Mouse (Mus musculus): ENCODE results near the gene Ppp1r35. TPM values are rescaled to one million over a fixed set of nuclear protein-coding genes. Genes with fewer than 3 reads are reported as not detected.

Ppp1r35 gene
- polyA plus RNA-seq, 1 experiment from 2014 or later = 38.6 TPM

DNA sequence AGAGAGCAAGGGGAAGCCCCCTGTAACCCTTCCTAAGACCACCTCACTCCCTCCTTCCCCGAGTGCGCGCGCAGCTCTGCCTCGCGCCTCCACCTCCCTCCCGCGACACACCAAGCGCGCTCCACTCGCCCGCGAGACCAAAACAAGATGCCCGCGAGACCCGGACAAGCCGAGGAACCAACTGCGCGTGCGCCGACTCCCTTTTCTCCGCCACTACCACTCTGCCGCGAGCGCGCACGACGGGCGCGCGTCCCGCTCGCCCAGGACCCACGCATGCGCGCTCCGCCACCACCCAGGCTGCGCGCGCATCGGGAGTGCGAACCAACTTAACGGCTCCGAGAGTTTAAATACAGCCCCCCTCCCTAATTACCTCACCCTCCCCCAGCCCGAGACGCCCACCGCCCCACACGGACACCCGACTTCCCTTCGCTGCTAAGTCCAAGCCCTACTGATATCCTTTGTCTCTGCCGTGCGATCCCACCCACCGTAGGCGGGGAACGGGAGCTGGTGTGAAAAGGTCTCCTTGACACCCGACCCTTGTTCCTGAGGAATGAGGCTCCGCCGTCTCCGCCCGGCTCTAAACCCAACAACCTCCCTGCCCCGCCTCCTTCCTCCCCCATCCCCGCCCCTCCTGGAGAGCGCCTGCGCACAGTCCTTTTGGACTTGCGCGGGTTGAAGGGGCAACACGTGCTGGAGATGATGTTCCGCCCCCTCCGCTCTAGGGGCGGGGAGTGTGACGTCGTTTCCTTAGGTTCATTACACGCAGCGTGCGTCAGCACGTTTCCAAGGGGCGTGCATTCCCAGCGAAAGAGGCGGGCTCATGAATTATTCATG, 7.7 kb downstream of the Ppp1r35 start:
- ATAC-seq = peak; percentile 86
- H3K4me3 ChIP-seq = peak overlapping the region; percentile 76
- WGBS (ENCODE audit: insufficient replicate concordance) = under 1% methylated on average over 78 of the region's 79 CpGs

GRCm38 (mm10) chr5:137787151-137787928, 8.7 kb downstream of the Ppp1r35 start, which contains the start of the genes Mepce and Zcwpw1:
Gene Mepce (minus strand): TSS chr5:137787655.
Gene Zcwpw1 (plus strand): TSS chr5:137787798.
- 1% methylated on average over 48 of the region's 48 CpGs for WGBS (ENCODE audit: insufficient replicate concordance)
- H3K36me3 ChIP-seq = peaks cover 28% of the 10 kb centered on the region
- no peaks in the 10 kb centered on the region for H3K9me3 ChIP-seq (replicated peaks)
- peaks cover 39% of the 10 kb centered on the region for H3K4me1 ChIP-seq
- H3K4me3 ChIP-seq = peak within 1 kb of the TSS; percentile 76
- H3K27me3 ChIP-seq (replicated peaks) = peaks cover 4% of the 10 kb centered on the region; the same call in 1 of the 2 replicates
- peak within 1 kb of the TSS; percentile 99 for H3K27ac ChIP-seq
- peak; percentile 74 for ATAC-seq
- peak within 1 kb of the TSS; percentile 91 for H3K9ac ChIP-seq
- H3K4me2 ChIP-seq = peak within 1 kb of the TSS; percentile 98

More for the DNA sequence above, 7.7 kb downstream of the Ppp1r35 start:
- Histone ChIP-seq H3K9me3 (replicated peaks) (no peaks in the 10 kb centered on the region), H3K27ac (peak overlapping the region; percentile 99), H3K27me3 (replicated peaks) (peaks cover 4% of the 10 kb centered on the region; the same call in 1 of the 2 replicates), H3K36me3 (peaks cover 38% of the 10 kb centered on the region), H3K4me2 (peak overlapping the region; percentile 98), H3K9ac (peak overlapping the region; percentile 91), H3K4me1 (peaks cover 49% of the 10 kb centered on the region)

DNA sequence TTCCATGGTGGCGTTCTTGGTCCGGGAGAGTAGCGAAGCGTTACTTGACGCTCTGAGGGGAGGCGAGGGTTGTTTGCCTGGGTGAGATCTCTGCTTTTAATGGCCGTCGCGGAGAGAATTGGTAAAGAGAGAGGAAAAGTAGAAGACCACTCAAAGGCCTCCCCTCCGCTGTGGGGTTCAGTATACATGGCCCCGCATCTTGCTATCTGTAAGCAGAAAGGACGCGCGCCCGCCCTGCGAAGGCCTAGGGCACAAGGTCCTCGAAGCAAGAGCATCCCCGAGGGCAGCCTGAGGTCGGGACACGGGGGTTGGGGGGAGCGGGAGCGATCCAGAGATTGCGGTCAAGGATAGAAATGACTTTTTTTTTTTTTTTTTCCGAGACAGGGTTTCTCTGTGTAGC, 9.5 kb downstream of the Ppp1r35 start:
- WGBS (ENCODE audit: insufficient replicate concordance) = 62% methylated on average over 24 of the region's 24 CpGs
- peak overlapping the region; percentile 76; the same call in 1 of the 2 replicates for H3K4me3 ChIP-seq

GRCm38 (mm10) chr5:137788946-137789531, 10.4 kb downstream of the Ppp1r35 start:
- Histone ChIP-seq H3K36me3 (peaks cover 11% of the 10 kb centered on the region), H3K4me2 (no peak overlapping the region), H3K4me3 (no peak overlapping the region), H3K27me3 (replicated peaks) (peaks cover 4% of the 10 kb centered on the region; the same call in 1 of the 2 replicates), H3K9ac (no peak overlapping the region), H3K27ac (no peak overlapping the region), H3K4me1 (peaks cover 22% of the 10 kb centered on the region), H3K9me3 (replicated peaks) (no peaks in the 10 kb centered on the region)
- no peak for ATAC-seq
- WGBS (ENCODE audit: insufficient replicate concordance) = 84% methylated on average over 2 of the region's 2 CpGs

More for the DNA sequence above, 9.5 kb downstream of the Ppp1r35 start:
- Histone ChIP-seq H3K27ac (no peak overlapping the region), H3K27me3 (replicated peaks) (peaks cover 4% of the 10 kb centered on the region; the same call in 1 of the 2 replicates), H3K9ac (no peak overlapping the region), H3K4me1 (peaks cover 30% of the 10 kb centered on the region), H3K4me2 (peak overlapping the region; percentile 98), H3K36me3 (peaks cover 20% of the 10 kb centered on the region), H3K9me3 (replicated peaks) (no peaks in the 10 kb centered on the region)
- ATAC-seq = no peak

DNA sequence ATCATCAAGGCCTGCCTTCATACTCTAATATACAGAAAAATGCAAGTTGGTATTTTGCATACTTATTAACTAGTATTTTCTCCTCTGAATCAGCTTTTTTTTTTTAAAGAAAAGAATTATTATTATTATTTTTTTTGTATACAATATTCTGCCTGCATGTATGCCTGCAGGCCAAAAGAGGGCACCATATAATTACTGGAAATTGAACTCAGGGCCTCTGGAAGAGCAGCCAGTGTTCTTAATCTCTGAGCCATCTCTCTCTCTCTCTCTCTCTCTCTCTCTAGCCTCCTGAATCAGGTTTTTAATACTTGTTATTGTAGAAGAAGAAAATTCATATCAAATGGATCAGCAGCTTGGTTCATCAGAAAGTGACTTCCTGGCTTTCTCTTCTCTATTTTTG, 12.9 kb downstream of the Ppp1r35 start:
- H3K4me1 ChIP-seq = peaks cover 8% of the 10 kb centered on the region
- H3K36me3 ChIP-seq = no peaks in the 10 kb centered on the region
- no peak overlapping the region for H3K4me2 ChIP-seq
- no peak for ATAC-seq
- no peak overlapping the region for H3K9ac ChIP-seq
- peaks cover 4% of the 10 kb centered on the region; the same call in 1 of the 2 replicates for H3K27me3 ChIP-seq (replicated peaks)
- no peak overlapping the region for H3K4me3 ChIP-seq
- no peaks in the 10 kb centered on the region for H3K9me3 ChIP-seq (replicated peaks)
- no peak overlapping the region for H3K27ac ChIP-seq

DNA sequence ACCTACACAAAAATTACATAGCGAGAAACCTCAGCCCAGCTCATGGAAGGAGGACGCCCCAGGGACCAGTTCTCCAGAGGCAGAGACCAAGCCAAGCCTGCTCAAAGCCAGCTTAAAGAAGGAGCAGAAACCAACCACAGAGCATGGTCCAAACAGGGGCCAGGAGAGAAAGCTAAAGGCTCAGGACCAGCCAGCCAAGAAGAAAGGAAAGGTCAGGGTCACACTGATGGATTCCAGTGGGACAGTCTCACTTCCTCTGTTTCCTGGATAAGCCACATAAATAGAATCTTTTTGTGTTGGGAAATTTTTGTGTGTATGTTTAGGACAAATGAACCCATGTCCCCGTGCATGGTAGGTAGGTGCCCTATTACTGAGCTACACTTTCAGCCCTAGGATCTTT, 18.0 kb downstream of the Ppp1r35 start:
- H3K27ac ChIP-seq = no peak overlapping the region
- H3K36me3 ChIP-seq = no peaks in the 10 kb centered on the region
- 65% methylated on average over 3 of the region's 3 CpGs for WGBS (ENCODE audit: insufficient replicate concordance)
- no peak overlapping the region for H3K9ac ChIP-seq
- no peak for ATAC-seq
- H3K9me3 ChIP-seq (replicated peaks) = no peaks in the 10 kb centered on the region
- no peaks in the 10 kb centered on the region for H3K4me1 ChIP-seq
- no peaks in the 10 kb centered on the region for H3K27me3 ChIP-seq (replicated peaks)
- H3K4me3 ChIP-seq = no peak overlapping the region
- H3K4me2 ChIP-seq = no peak overlapping the region

GRCm38 (mm10) chr5:137800917-137801316, 22.3 kb downstream of the Ppp1r35 start:
- no peak overlapping the region for H3K4me3 ChIP-seq
- 40% methylated on average over 3 of the region's 3 CpGs for WGBS (ENCODE audit: insufficient replicate concordance)
- ATAC-seq = no peak
- H3K9me3 ChIP-seq (replicated peaks) = no peaks in the 10 kb centered on the region
- no peaks in the 10 kb centered on the region for H3K27me3 ChIP-seq (replicated peaks)
- no peaks in the 10 kb centered on the region for H3K4me1 ChIP-seq
- no peak overlapping the region for H3K4me2 ChIP-seq
- H3K36me3 ChIP-seq = no peaks in the 10 kb centered on the region
- H3K9ac ChIP-seq = no peak overlapping the region
- no peak overlapping the region for H3K27ac ChIP-seq

- H3K27me3 ChIP-seq (replicated peaks) = no peaks in the 10 kb centered on the region
- H3K4me2 ChIP-seq = no peak overlapping the region
- no peaks in the 10 kb centered on the region for H3K36me3 ChIP-seq
- no peaks in the 10 kb centered on the region for H3K4me1 ChIP-seq
- no peak overlapping the region for H3K9ac ChIP-seq
- no peak overlapping the region for H3K27ac ChIP-seq
- 50% methylated on average over 1 of the region's 1 CpGs for WGBS (ENCODE audit: insufficient replicate concordance)
- H3K4me3 ChIP-seq = no peak overlapping the region
- no peaks in the 10 kb centered on the region for H3K9me3 ChIP-seq (replicated peaks)
- no peak for ATAC-seq
These were observed 27.5 kb downstream of the Ppp1r35 start for GRCm38 (mm10) chr5:137806158-137806557.

GRCm38 (mm10) chr5:137808316-137808715, 29.7 kb downstream of the Ppp1r35 start:
- no peak overlapping the region for H3K9ac ChIP-seq
- H3K4me3 ChIP-seq = no peak overlapping the region
- H3K36me3 ChIP-seq = no peaks in the 10 kb centered on the region
- H3K27ac ChIP-seq = no peak overlapping the region
- no peak for ATAC-seq
- H3K4me1 ChIP-seq = no peaks in the 10 kb centered on the region
- no peak overlapping the region for H3K4me2 ChIP-seq
- no peaks in the 10 kb centered on the region for H3K9me3 ChIP-seq (replicated peaks)
- no peaks in the 10 kb centered on the region for H3K27me3 ChIP-seq (replicated peaks)
- 75% methylated on average over 5 of the region's 5 CpGs for WGBS (ENCODE audit: insufficient replicate concordance)

DNA sequence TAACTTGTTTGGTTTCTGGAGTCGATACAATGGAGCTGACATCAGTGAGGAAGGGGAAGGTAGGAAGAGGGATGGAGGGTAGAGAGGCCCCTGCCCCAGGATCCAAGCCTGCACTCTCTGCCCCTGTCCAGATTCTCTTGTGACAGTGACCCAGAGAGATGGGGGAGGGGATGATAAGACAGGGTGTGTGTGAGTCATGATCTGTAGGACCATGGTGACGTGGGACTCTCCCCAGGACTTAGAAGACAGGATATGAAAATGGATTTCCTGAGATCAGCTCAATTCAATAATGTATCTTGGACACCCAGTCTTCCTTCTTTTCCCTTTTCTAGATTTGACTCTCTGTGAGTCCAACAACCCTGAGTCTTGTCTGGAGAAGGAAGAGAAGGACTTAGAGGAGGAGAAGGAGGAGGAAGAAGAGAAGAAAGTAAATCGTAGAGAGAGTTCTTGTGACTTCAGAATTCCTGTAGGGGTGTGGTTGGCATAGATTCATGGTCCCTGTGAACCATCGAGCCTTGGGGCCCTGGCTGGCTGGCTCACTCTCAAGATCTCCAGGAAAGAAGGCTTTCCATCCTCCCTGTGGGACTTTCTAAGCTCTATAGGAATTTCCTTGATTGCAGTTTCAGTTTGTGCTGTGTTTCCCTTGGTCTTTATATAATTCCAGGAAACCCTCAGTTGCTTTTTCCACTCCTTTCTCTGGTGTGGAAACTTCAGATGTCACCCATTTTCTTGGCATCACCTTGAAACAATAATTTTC, 39.0 kb downstream of the Ppp1r35 start:
- WGBS (ENCODE audit: insufficient replicate concordance) = 36% methylated on average over 4 of the region's 4 CpGs
- Histone ChIP-seq H3K4me3 (no peak overlapping the region), H3K27me3 (replicated peaks) (no peaks in the 10 kb centered on the region), H3K27ac (no peak overlapping the region), H3K9ac (no peak overlapping the region), H3K9me3 (replicated peaks) (no peaks in the 10 kb centered on the region), H3K36me3 (no peaks in the 10 kb centered on the region), H3K4me1 (no peaks in the 10 kb centered on the region), H3K4me2 (no peak overlapping the region)
- no peak for ATAC-seq

DNA sequence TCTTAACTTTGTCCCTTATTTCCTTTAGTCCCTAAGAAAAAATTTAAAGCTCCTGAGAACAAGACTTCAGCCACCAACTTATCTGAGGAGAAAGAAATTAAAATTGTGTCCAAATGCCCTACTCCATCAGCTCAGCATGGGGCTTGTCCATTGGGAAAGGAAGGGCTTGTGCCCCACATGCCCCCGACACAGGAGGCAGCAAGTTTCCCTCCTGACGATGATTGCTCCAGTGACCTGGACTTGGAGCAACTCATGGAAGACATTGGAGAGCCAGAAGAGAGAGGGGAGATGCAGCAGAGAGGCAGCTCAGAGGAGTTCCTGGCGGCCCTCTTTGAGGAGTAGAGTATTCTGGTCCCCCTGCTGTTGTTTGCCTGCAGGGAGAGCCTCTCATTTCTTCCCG, 43.5 kb downstream of the Ppp1r35 start:
- Histone ChIP-seq H3K27me3 (replicated peaks) (no peaks in the 10 kb centered on the region), H3K27ac (no peak overlapping the region), H3K9ac (no peak overlapping the region), H3K36me3 (no peaks in the 10 kb centered on the region), H3K4me3 (no peak overlapping the region), H3K4me1 (no peaks in the 10 kb centered on the region), H3K9me3 (replicated peaks) (no peaks in the 10 kb centered on the region), H3K4me2 (no peak overlapping the region)
- no peak for ATAC-seq
- WGBS (ENCODE audit: insufficient replicate concordance) = 56% methylated on average over 4 of the region's 4 CpGs
